Mouse (Mus musculus) right cerebral cortex, adult 18-20 months (tissue): ENCODE measurements around the gene Zdhhc5.

Experiments used
- DNase-seq: peaks from one replicate; pipeline ENCODE4 v3.0.0; 2022; ENCODE audit warnings: mixed read lengths

Zdhhc5 gene

DNA sequence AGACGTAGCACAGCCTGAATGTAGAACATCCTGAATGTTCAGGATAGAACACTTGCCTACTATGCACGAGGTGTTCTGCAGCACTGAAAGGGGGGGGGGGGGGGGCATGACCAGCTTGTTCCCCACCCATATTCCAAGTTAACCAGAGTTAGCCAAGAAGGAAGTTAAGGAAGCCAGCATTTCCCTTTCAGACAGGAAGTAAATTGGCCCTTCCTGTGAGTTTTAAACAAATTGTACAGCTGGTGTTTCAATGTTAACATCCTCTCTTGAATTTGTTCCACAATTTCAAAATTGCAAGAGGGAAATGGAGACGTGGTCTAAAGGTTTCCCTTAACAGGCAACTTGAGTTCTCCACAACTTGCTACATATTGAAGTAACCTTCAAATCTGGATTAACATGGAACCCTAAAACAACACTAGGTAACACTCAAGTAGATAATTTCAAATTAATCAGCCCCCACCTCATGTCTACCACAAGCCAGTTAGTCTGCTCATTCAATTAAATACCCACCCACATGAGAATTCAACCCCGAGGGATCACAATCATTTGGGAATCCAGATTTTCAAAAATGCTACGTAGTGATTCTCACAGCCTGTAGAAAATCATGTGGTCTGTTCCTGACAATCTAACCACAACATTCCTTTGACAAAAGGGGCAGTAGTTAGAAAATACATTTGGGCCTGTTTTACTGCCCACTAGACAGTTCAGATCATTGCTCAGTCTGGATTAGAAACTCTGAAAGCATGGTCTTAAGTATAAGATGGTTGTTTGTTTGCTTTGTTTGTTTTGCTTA is 76.4 kb downstream of the Zdhhc5 start:
- DNase-seq = no peak
